Mouse (Mus musculus) C2C12 (cell line): ENCODE data around the gene Iglon5. TPM values are rescaled to one million over a fixed set of nuclear protein-coding genes. Genes with fewer than 3 reads are reported as not detected.

Source experiments
- H3K27me3 ChIP-seq: one replicate; pipeline ENCODE4 v1.6.1; 2011; ENCODE audit not compliant: control insufficient read depth, insufficient read depth, insufficient read length
- H3K36me3 ChIP-seq: one replicate; pipeline ENCODE4 v1.6.1; 2011; ENCODE audit not compliant: control insufficient read depth, insufficient read depth
- H3K4me3 ChIP-seq: one replicate; pipeline ENCODE4 v1.5.1; 2011; ENCODE audit warnings: mild to moderate bottlenecking, control low read depth; ENCODE audit not compliant: poor library complexity, insufficient read depth, severe bottlenecking
- H3K79me2 ChIP-seq: one replicate; pipeline ENCODE4 v1.6.1; 2011; ENCODE audit not compliant: control insufficient read depth, insufficient read depth
- H3K79me3 ChIP-seq: one replicate; pipeline ENCODE4 v1.6.1; 2011; ENCODE audit warnings: low read depth, control low read depth
- H3ac ChIP-seq: one replicate; pipeline ENCODE3; 2011; ENCODE audit warnings: low read depth; ENCODE audit not compliant: control insufficient read depth, insufficient read length
- CEBPB ChIP-seq: IDR thresholded peaks from one replicate; pipeline ENCODE4 v1.6.1; 2011; ENCODE audit warnings: low read depth, mild to moderate bottlenecking, control low read depth, moderate library complexity
- CTCF ChIP-seq: IDR thresholded peaks from one replicate; pipeline ENCODE4 v1.5.1; 2011; ENCODE audit not compliant: control insufficient read depth, insufficient read depth, insufficient read length
- FOSL1 ChIP-seq: IDR thresholded peaks from one replicate; pipeline ENCODE4 v1.8.0; 2011; ENCODE audit warnings: mild to moderate bottlenecking, low read length; ENCODE audit not compliant: poor library complexity, insufficient read depth, severe bottlenecking
- MAX ChIP-seq: IDR thresholded peaks from one replicate; pipeline ENCODE4 v1.6.1; 2011; ENCODE audit warnings: mild to moderate bottlenecking, control low read depth
- MYOD1 ChIP-seq: IDR thresholded peaks from one replicate; pipeline ENCODE4 v1.6.1; 2011; ENCODE audit warnings: low read depth; ENCODE audit not compliant: control insufficient read depth, insufficient read length
- MYOG ChIP-seq: IDR thresholded peaks from one replicate; pipeline ENCODE4 v1.6.1; 2011; ENCODE audit not compliant: control insufficient read depth, insufficient read length; ENCODE audit errors: extremely low read depth
- USF1 ChIP-seq: IDR thresholded peaks from one replicate; pipeline ENCODE4 v1.6.1; 2011; ENCODE audit warnings: low read depth, mild to moderate bottlenecking, control low read depth, moderate library complexity
- polyA plus RNA-seq: library from polyadenylated mRNA; unstranded; fragments of >200 nt; fragmentation: generic; extraction: Trizol; gene quantifications from one replicate; pipeline ENCODE4 v1.2.1, GENCODE M21; 2012; ENCODE audit warnings: missing spikeins

The Iglon5 gene
- polyA plus RNA-seq, 1 experiment: 1.8 TPM

DNA sequence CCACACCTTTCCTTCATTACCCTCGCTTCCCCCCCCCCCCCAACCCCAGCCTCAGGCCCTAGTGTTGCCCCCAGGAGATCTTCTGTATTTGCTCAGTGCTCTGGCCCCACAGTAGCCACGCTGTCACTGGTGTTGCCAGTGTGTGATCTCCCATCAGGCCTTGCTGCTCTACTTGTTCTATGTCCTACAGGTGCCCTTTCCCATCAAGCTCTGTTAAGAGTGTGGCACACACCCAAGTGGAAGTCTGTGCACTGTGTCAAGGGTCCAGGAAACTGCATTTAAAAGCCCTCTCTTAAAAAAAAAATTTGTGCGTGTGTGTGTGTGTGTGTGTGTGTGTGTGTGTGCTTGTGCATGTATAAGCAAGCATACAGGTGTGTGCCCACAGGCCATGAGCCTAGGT, 41.6 kb downstream of the Iglon5 start:
- H3K79me2 ChIP-seq: peaks cover 35% of the 10 kb centered on the region
- no peak overlapping the region for H3K4me3 ChIP-seq
- no peaks in the 10 kb centered on the region for H3K36me3 ChIP-seq
- H3ac ChIP-seq: no peak overlapping the region
- H3K27me3 ChIP-seq: no peaks in the 10 kb centered on the region
- TF ChIP-seq CEBPB: no peak
- TF ChIP-seq CTCF: no peak
- no peak for TF ChIP-seq MYOG
- no peak for TF ChIP-seq MYOD1
- no peak for TF ChIP-seq MAX
- no peak for TF ChIP-seq USF1
- H3K79me3 ChIP-seq: peaks cover 8% of the 10 kb centered on the region

DNA sequence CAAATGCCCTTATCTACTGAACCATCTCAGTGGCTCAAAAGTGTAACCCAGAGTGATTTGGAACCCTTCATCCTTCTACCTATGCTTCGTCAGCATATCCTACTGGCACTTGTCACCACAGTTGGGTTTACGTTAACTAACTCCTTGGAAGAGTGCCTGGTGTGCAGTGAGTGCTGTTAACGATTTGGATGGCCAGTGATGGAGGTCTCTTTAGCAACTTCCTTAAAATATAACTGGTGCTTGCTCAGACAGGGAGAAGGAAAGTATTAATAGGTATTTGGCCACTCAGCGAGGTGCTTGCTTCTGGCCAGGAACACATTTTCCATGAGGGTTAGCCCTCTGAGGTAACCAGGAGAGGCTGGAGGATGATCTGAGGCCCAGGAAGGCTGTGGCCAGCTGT, 42.1 kb downstream of the Iglon5 start:
- H3K4me3 ChIP-seq: no peak overlapping the region
- peaks cover 35% of the 10 kb centered on the region for H3K79me2 ChIP-seq
- H3K79me3 ChIP-seq: peaks cover 8% of the 10 kb centered on the region
- H3K36me3 ChIP-seq: no peaks in the 10 kb centered on the region
- no peak for TF ChIP-seq MYOD1
- no peak for TF ChIP-seq FOSL1
- TF ChIP-seq CEBPB: no peak
- TF ChIP-seq CTCF: no peak
- no peak for TF ChIP-seq MYOG
- no peak for TF ChIP-seq MAX
- TF ChIP-seq USF1: no peak
- H3K27me3 ChIP-seq: no peaks in the 10 kb centered on the region
- H3ac ChIP-seq: no peak overlapping the region

DNA sequence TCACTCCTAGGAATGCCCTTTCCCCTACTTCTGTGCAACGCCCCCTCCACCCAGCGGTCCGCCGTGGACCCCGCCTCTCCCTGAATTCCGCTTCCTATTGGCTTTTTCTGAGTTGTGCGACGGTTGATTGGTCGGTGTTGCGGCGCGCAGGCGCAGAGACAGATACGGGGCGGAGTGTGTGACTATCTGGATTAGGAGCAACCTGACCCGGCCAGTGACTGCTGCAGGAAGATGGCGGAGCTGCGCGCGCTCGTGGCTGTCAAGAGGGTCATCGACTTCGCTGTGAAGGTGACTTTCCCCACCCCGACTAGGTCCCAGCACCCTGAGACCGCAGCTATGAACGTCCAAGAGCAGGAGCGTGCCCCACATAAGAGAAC, 46.0 kb downstream of the Iglon5 start, which contains the start of the genes Etfb and Gm45233:
TSS of gene Etfb (plus strand) at position 167 of the 377 bp plus-strand sequence.
TSS of gene Gm45233 (plus strand) at position 212 of the 377 bp plus-strand sequence.
- peaks cover 8% of the 10 kb centered on the region for H3K79me3 ChIP-seq
- TF ChIP-seq MYOG (no peak), FOSL1 (no peak), USF1 (no peak), MYOD1 (no peak)
- H3K4me3 ChIP-seq: peak within 1 kb of the TSS; percentile 27
- no peaks in the 10 kb centered on the region for H3K27me3 ChIP-seq
- peak within 1 kb of the TSS; percentile 73 for H3ac ChIP-seq
- H3K36me3 ChIP-seq: no peaks in the 10 kb centered on the region
- peaks cover 35% of the 10 kb centered on the region for H3K79me2 ChIP-seq

DNA sequence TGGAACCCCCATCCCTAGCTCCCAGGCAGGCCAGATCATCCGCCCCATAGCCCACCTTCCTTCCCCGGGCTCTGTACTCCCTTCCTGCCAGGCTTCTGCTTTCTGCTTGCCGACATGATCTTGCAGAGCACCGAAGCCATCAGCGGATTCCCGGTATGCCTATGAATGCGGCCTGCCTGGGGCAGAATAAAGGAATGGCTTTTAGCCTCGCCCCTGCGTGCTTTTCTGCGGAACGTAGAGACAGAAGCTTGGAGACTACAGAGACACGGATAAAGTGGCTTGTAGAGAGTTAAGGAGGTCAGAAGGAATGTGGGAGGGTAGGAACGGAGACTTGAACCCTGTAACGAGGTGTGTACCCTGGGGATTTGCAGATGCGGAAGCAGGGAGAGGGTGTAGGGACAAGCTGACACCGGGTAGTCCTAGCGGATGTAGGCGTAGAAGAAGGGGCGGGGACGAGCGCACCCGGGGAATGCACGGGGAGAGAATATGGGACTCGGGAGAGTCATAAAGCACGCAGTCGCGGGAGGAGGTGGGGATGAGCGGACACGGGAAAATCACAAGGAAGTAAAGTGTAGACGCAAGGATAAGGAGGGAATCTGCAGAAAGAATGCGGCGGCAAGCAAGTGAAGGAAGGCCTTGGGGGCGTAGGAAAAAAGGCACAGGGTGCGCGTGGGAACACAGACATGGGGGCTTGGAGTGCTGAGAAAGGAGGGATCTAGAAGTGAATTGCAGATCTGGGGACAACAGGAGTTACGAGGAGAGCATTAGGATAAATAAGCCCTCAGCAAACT, 46.6 kb downstream of the Iglon5 start:
- Histone ChIP-seq H3K36me3 (no peaks in the 10 kb centered on the region), H3K79me3 (peaks cover 8% of the 10 kb centered on the region), H3K27me3 (no peaks in the 10 kb centered on the region), H3ac (peak overlapping the region; percentile 56), H3K4me3 (peak overlapping the region; percentile 27), H3K79me2 (peaks cover 35% of the 10 kb centered on the region)
- TF ChIP-seq CEBPB (no peak), MYOG (no peak), MYOD1 (no peak), CTCF (no peak), FOSL1 (no peak), USF1 (no peak), MAX (no peak)

DNA sequence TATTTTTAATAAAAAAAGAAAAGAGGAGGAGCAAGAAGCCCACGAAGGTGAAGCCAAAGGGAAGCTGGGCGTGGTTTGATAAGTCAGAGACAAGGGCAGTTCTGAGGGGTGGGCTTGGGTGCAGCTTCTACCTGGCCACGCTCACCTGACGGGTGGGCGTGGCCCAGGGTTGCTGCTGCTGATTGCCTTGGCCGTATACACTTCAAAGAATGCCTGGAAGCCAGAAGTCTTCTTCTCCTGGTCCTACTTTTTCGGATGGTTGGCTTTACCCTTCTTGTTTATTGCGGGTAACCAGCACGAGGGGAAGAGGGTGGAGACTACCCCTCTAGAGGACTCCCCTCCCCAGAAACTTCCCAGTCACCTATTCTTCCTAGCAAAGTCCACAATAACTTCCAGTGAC, 47.2 kb downstream of the Iglon5 start:
- TF ChIP-seq MYOD1: no peak
- no peak for TF ChIP-seq CTCF
- TF ChIP-seq USF1: no peak
- TF ChIP-seq MYOG: no peak
- no peak for TF ChIP-seq CEBPB
- no peak for TF ChIP-seq MAX
- no peak for TF ChIP-seq FOSL1
- no peaks in the 10 kb centered on the region for H3K27me3 ChIP-seq
- H3K4me3 ChIP-seq: peak overlapping the region; percentile 27
- no peak overlapping the region for H3ac ChIP-seq
- H3K79me2 ChIP-seq: peaks cover 32% of the 10 kb centered on the region
- peaks cover 8% of the 10 kb centered on the region for H3K79me3 ChIP-seq
- H3K36me3 ChIP-seq: no peaks in the 10 kb centered on the region

DNA sequence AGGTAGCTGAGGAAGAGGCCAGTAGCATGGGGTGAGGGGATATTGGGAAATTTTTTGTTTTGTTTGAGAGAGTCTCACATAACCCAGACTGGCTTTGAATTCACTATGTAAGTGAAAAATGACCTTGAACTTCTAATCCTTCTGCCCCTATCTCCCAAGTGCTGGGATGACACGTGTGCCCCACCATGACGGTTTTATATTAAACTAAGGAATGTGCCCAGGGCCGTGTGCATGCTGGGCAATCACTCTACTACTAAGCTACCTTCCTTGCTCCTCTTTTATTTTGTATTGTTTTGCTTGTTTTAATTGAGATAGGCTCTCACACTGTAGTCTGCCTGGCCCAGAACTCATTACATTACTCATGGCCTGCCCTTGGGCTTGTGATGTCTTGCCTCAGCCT, 48.8 kb downstream of the Iglon5 start:
- TF ChIP-seq FOSL1: no peak
- no peak for TF ChIP-seq USF1
- no peak for TF ChIP-seq MYOG
- TF ChIP-seq MAX: no peak
- no peaks in the 10 kb centered on the region for H3K36me3 ChIP-seq
- H3K79me2 ChIP-seq: peaks cover 20% of the 10 kb centered on the region
- no peak overlapping the region for H3ac ChIP-seq
- no peaks in the 10 kb centered on the region for H3K27me3 ChIP-seq
- peaks cover 8% of the 10 kb centered on the region for H3K79me3 ChIP-seq
- no peak overlapping the region for H3K4me3 ChIP-seq
